Mouse (Mus musculus) heart, postnatal 0 days (tissue): Measurements from ENCODE around the gene Fhit.

Experiments used
- CTCF ChIP-seq: IDR thresholded peaks from 2 replicates; pipeline ENCODE4 v1.5.1; 2016; ENCODE audit warnings: antibody characterized with exemption, control low read depth, low read depth
- EP300 ChIP-seq: IDR thresholded peaks from 2 replicates; pipeline ENCODE4 v1.6.1; 2016; ENCODE audit warnings: antibody characterized with exemption, low read depth

- TF ChIP-seq CTCF = no peak
- TF ChIP-seq EP300 = no peak
Measured at GRCm38 (mm10) chr14:10205290-10205689, 956.5 kb downstream of the Fhit start.
